Mouse (Mus musculus): ENCODE data around the gene Stxbp2.

GRCm38 (mm10) chr8:3594466-3594865 is 36.3 kb upstream of the Stxbp2 start:
- TF ChIP-seq POLR2A (IDR thresholded peaks at IDR 0.05; ENCODE audit: low read depth, low read length) (no peak), CTCF (IDR thresholded peaks at IDR 0.05; ENCODE audit: borderline replicate concordance, insufficient read depth, low read length) (no peak)

All from embryonic fibroblast, embryonic 13.5 days (primary cell).